Mouse (Mus musculus): ENCODE measurements around the gene Phactr1.

The Phactr1 gene

GRCm38 (mm10) chr13:43122306-43123070 lies 442.1 kb downstream of the Phactr1 start:
- no peak for DNase-seq (ENCODE audit: low spot score in 2 of 2)

- DNase-seq (ENCODE audit: low spot score in 2 of 2), result no peak
These were observed 443.7 kb downstream of the Phactr1 start for GRCm38 (mm10) chr13:43123895-43124682.

- no peak for DNase-seq (ENCODE audit: low spot score in 2 of 2)
These were observed 444.3 kb downstream of the Phactr1 start for GRCm38 (mm10) chr13:43124683-43125074.

GRCm38 (mm10) chr13:43130161-43130560 lies 449.7 kb downstream of the Phactr1 start:
- no peak for DNase-seq (ENCODE audit: low spot score in 2 of 2)

- DNase-seq (ENCODE audit: low spot score in 2 of 2), result no peak
These were observed 451.3 kb downstream of the Phactr1 start for GRCm38 (mm10) chr13:43131741-43132191.

- DNase-seq (ENCODE audit: low spot score in 2 of 2), result no peak
These were observed 452.4 kb downstream of the Phactr1 start for GRCm38 (mm10) chr13:43132859-43133258.

GRCm38 (mm10) chr13:43133400-43133799 lies 453.0 kb downstream of the Phactr1 start:
- no peak for DNase-seq (ENCODE audit: low spot score in 2 of 2)

- no peak for DNase-seq (ENCODE audit: low spot score in 2 of 2)
These were observed 454.0 kb downstream of the Phactr1 start for GRCm38 (mm10) chr13:43134468-43134867.

GRCm38 (mm10) chr13:43144720-43145418 lies 464.4 kb downstream of the Phactr1 start:
- no peak for DNase-seq (ENCODE audit: low spot score in 2 of 2)

GRCm38 (mm10) chr13:43146515-43147258 lies 466.3 kb downstream of the Phactr1 start:
- DNase-seq (ENCODE audit: low spot score in 2 of 2), result no peak

GRCm38 (mm10) chr13:43148692-43149091 lies 468.3 kb downstream of the Phactr1 start:
- no peak for DNase-seq (ENCODE audit: low spot score in 2 of 2)

- no peak for DNase-seq (ENCODE audit: low spot score in 2 of 2)
These were observed 469.2 kb downstream of the Phactr1 start for GRCm38 (mm10) chr13:43149661-43150060.

GRCm38 (mm10) chr13:43152005-43152520 lies 471.6 kb downstream of the Phactr1 start:
- DNase-seq (ENCODE audit: low spot score in 2 of 2), result no peak

GRCm38 (mm10) chr13:43157370-43157769 lies 476.9 kb downstream of the Phactr1 start:
- no peak for DNase-seq (ENCODE audit: low spot score in 2 of 2)

- no peak for DNase-seq (ENCODE audit: low spot score in 2 of 2)
These were observed 477.9 kb downstream of the Phactr1 start for GRCm38 (mm10) chr13:43158281-43158680.

GRCm38 (mm10) chr13:43159429-43159828 lies 479.0 kb downstream of the Phactr1 start:
- DNase-seq (ENCODE audit: low spot score in 2 of 2), result no peak

GRCm38 (mm10) chr13:43167721-43168120 lies 487.3 kb downstream of the Phactr1 start:
- no peak for DNase-seq (ENCODE audit: low spot score in 2 of 2)

- DNase-seq (ENCODE audit: low spot score in 2 of 2), result peak; percentile 94 to 98
These were observed 490.7 kb downstream of the Phactr1 start, which contains the start of gene Tbc1d7 for GRCm38 (mm10) chr13:43171020-43171710. Gene Tbc1d7 (minus strand): TSS chr13:43171501.

GRCm38 (mm10) chr13:43172036-43172713 lies 491.8 kb downstream of the Phactr1 start:
- no peak for DNase-seq (ENCODE audit: low spot score in 2 of 2)

- DNase-seq (ENCODE audit: low spot score in 2 of 2), result peak; percentile 42 to 73
These were observed 492.8 kb downstream of the Phactr1 start for GRCm38 (mm10) chr13:43173262-43173661.

Measured in frontal cortex, postnatal 10 days (tissue).